Mouse (Mus musculus): ENCODE measurements around the gene Tcp10c. TPM values are rescaled to one million over a fixed set of nuclear protein-coding genes. Genes with fewer than 3 reads are reported as not detected.
A peak's percentile ranks its signal among the peaks of the same experiment; 100 is the strongest.
"Not testable (repeated sequence)": the region's sequence is repeated elsewhere in the genome, so short reads cannot be mapped to it uniquely, and the experiment has no call there.

The Tcp10c gene
- polyA plus RNA-seq (2012; rRNA removed): 197 and 218 TPM in 2 replicates

DNA sequence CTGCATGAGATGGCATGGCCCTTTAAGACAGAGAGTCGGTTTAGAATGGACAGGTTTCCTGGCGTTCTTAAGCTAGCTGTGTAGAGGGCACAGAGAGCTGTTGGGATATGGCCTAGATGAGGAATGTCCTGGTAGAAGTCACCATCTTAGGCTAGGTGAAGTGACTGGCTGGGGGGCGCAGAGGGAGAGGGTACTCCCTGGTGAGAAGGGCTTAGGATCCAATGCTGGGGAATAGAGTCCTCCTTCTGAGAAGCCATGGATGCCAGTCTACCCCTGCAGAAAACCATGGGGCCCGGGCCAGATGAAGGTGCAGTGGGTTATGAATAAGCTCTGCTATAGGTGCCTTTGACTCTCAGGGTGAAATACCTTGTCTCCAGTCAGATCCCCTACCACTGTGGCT lies at the start of gene Tcp10c:
Tcp10c (plus strand) TSS at position 52 of the 400 bp plus-strand sequence.
- not testable (repeated sequence) for H3K4me1 ChIP-seq (ENCODE audit: control insufficient read depth, insufficient read depth, low read length); H3K27ac ChIP-seq (ENCODE audit: control insufficient read depth, insufficient read depth, low read depth, low read length); H3K36me3 ChIP-seq (ENCODE audit: control insufficient read depth, insufficient read depth, low read length); H3K27me3 ChIP-seq (ENCODE audit: control insufficient read depth, insufficient read depth, low read length)
- peak within 1 kb of the TSS; percentile 53 for H3K4me3 ChIP-seq (ENCODE audit: control insufficient read depth, low read depth, low read length)

DNA sequence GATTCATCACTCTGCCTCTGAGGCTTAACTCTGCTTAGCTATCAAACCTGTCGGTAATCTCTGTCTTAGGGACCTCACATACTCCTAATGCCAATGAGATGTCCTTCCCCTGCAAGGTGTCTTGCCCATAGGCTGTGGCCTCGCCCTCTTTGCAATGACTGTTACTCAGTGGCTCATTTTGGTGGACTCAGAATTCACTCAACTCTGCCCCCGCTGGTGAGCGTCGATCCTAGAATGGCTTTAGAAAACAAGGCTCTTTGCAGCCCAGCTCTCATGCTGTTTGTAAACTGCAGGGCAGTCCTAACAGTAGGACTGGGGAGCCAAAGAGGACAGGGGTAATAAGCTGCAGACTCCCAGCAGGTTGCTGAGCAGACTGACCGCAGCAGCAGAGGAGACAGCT lies 46.5 kb upstream of the Tcp10c start:
- not testable (repeated sequence) for H3K36me3 ChIP-seq (ENCODE audit: control insufficient read depth, insufficient read depth, low read length); H3K27ac ChIP-seq (ENCODE audit: control insufficient read depth, insufficient read depth, low read depth, low read length); H3K4me3 ChIP-seq (ENCODE audit: control insufficient read depth, low read depth, low read length); H3K4me1 ChIP-seq (ENCODE audit: control insufficient read depth, insufficient read depth, low read length); H3K27me3 ChIP-seq (ENCODE audit: control insufficient read depth, insufficient read depth, low read length)

DNA sequence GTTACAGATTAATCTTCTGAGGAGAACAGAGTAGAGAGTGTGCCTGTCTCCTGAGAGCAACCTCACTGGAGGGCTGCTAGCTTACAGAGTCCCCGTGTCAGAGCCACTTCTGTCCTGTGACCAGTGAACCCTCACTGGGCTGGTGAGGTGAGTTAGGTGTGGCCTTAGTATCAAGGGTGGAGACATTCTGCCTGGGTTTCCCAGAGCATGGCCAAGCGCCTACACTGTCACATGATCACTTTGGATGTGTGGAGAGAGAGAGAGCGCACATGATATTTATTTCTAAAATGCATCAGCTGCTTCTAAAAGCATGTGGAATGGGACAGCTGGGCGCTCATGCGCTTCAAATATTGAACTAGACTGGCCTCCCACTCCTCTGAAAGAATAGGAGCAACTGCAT lies 46.0 kb upstream of the Tcp10c start:
- not testable (repeated sequence) for H3K36me3 ChIP-seq (ENCODE audit: control insufficient read depth, insufficient read depth, low read length); H3K4me1 ChIP-seq (ENCODE audit: control insufficient read depth, insufficient read depth, low read length); H3K4me3 ChIP-seq (ENCODE audit: control insufficient read depth, low read depth, low read length); H3K27ac ChIP-seq (ENCODE audit: control insufficient read depth, insufficient read depth, low read depth, low read length); H3K27me3 ChIP-seq (ENCODE audit: control insufficient read depth, insufficient read depth, low read length)

DNA sequence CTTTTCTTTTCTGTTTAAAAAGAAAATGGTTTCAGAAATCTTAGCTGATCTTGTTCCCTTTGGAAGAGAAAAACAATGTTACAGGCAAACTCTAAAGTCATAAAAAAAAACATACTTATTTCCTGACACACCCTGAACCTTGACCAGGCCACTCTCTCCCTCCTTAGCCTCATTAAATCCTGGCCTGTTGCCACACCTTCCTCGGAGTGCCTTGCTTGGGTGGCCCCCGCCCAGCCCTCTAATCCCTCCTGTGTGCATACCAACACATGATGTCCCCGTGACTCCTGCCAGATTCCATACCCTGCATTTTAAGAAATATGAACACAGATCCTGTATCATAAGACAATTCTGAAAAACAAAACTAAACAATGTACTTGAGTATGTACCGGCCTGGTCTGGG lies 45.6 kb upstream of the Tcp10c start:
- not testable (repeated sequence) for H3K27ac ChIP-seq (ENCODE audit: control insufficient read depth, insufficient read depth, low read depth, low read length); H3K36me3 ChIP-seq (ENCODE audit: control insufficient read depth, insufficient read depth, low read length); H3K27me3 ChIP-seq (ENCODE audit: control insufficient read depth, insufficient read depth, low read length); H3K4me1 ChIP-seq (ENCODE audit: control insufficient read depth, insufficient read depth, low read length); H3K4me3 ChIP-seq (ENCODE audit: control insufficient read depth, low read depth, low read length)

DNA sequence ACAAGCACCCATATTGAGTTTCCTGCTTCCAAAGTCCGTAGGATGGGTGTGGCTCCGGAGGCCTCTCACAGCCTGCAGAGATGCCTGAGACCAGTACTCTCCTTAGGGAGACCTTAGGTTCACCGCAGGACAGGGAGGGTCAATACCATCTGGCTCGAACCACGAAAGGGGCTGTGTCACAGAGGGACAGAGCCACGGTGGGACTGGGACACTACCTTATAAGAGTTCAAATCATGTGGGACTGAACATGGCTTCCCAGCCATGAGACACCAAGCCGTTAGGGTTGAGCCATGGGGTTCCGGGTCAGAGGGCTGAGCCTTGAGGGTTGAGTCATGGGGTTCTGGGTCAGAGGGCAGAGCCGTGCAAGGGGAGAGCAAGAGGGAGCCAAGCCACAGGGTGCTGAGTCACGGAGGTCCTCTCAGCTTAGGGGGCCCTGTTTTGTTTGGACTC lies 45.2 kb upstream of the Tcp10c start:
- H3K36me3 ChIP-seq (ENCODE audit: control insufficient read depth, insufficient read depth, low read length); H3K4me3 ChIP-seq (ENCODE audit: control insufficient read depth, low read depth, low read length); H3K27me3 ChIP-seq (ENCODE audit: control insufficient read depth, insufficient read depth, low read length); H3K4me1 ChIP-seq (ENCODE audit: control insufficient read depth, insufficient read depth, low read length); H3K27ac ChIP-seq (ENCODE audit: control insufficient read depth, insufficient read depth, low read depth, low read length): not testable (repeated sequence)

DNA sequence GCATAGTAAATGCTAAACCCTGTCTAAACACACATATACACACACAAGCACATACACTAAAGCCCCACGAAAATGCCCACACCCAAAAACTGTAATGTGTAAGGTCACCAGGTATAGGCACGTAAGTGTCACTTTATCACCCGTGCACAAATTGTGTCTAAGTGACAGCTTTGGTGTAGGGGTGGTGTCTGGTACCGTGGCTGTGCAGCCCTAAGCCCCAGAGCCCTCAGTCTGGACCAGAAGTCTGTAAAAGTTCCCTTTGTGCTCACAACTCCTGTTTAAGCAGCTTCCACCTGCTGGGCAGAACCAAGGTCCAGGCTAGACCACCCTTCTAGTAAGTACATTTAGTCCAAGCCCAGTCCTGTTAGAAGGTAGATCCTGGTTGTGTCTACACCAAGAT lies 24.4 kb upstream of the Tcp10c start:
- H3K4me1 ChIP-seq (ENCODE audit: control insufficient read depth, insufficient read depth, low read length); H3K36me3 ChIP-seq (ENCODE audit: control insufficient read depth, insufficient read depth, low read length); H3K27ac ChIP-seq (ENCODE audit: control insufficient read depth, insufficient read depth, low read depth, low read length); H3K27me3 ChIP-seq (ENCODE audit: control insufficient read depth, insufficient read depth, low read length); H3K4me3 ChIP-seq (ENCODE audit: control insufficient read depth, low read depth, low read length): not testable (repeated sequence)

DNA sequence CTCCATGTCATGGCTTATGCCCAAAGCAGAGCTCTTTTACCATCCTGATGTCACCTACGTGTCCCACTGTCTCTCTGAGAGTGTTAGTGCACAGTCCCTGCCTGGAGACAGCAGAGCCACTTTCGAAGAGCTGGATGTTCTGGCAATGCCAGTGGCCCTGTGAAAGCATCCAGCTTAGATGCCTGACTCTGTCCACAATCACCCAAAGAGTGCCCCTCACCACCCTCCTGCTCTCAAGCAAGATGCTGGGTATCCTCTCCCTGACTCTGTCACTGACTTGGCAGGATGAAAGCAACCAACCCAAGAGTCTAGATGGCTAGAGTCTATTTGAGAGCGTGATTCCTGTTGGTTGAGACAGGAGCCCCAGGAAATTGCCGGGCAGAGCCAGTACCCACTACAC lies 23.2 kb upstream of the Tcp10c start:
- not testable (repeated sequence) for H3K4me1 ChIP-seq (ENCODE audit: control insufficient read depth, insufficient read depth, low read length); H3K4me3 ChIP-seq (ENCODE audit: control insufficient read depth, low read depth, low read length); H3K27me3 ChIP-seq (ENCODE audit: control insufficient read depth, insufficient read depth, low read length); H3K36me3 ChIP-seq (ENCODE audit: control insufficient read depth, insufficient read depth, low read length); H3K27ac ChIP-seq (ENCODE audit: control insufficient read depth, insufficient read depth, low read depth, low read length)

DNA sequence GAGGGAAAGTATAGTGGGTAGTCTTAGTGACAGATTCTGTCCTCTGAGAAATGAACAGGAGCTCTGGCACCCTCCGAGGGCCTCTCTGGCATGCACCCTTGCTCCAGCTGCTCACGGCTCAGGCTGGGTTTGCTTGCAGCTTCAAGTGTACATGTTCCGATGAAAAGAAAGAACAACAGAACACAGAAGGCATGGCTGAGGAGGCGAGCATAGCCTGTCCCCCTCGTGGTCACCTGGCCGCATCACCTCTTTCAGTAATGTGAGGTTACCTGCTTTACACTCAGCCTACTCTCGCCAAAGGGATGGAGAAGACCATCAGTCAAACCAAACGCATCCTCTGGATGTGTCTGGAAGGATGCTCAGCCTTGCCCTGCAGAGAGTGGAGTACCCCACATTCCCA lies 21.9 kb upstream of the Tcp10c start:
- not testable (repeated sequence) for H3K27ac ChIP-seq (ENCODE audit: control insufficient read depth, insufficient read depth, low read depth, low read length); H3K4me1 ChIP-seq (ENCODE audit: control insufficient read depth, insufficient read depth, low read length); H3K27me3 ChIP-seq (ENCODE audit: control insufficient read depth, insufficient read depth, low read length); H3K36me3 ChIP-seq (ENCODE audit: control insufficient read depth, insufficient read depth, low read length); H3K4me3 ChIP-seq (ENCODE audit: control insufficient read depth, low read depth, low read length)

DNA sequence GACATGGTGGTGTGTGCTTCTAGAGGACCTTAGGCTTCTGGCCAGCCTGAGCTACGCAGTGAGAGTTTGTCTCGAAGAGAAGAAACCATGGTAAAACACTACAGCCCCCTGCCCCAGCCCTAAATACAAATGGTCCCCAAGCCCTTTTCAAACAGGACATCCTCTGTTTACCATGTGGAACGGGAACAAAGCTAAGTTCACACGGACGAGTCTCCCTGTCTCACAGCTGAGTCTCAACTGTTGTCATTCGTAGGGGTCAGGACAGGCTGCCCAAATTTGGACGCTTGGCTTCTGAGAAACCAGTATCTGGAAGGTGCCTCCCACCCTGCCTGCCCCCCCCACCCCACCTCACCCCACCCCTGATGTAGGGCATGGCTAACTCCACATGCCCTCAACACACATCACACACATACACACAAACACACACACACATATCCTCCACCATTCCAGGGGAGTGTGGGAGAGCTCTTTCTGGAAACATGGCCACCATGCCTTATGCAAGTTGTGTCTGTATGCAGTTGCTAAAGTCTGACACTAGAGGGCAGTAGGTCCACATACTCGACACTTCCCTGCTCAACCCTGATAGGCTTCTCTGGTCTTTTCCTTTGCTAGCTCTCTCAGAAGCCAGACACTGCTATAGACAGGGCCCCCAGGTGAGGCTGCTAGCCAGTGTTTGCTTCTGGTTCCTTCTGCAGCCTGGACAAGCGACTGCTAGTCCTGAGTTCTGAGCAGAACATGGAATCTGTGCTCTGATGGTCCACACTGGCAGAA lies 17.2 kb upstream of the Tcp10c start:
- H3K27me3 ChIP-seq (ENCODE audit: control insufficient read depth, insufficient read depth, low read length); H3K27ac ChIP-seq (ENCODE audit: control insufficient read depth, insufficient read depth, low read depth, low read length); H3K4me1 ChIP-seq (ENCODE audit: control insufficient read depth, insufficient read depth, low read length); H3K4me3 ChIP-seq (ENCODE audit: control insufficient read depth, low read depth, low read length); H3K36me3 ChIP-seq (ENCODE audit: control insufficient read depth, insufficient read depth, low read length): not testable (repeated sequence)

DNA sequence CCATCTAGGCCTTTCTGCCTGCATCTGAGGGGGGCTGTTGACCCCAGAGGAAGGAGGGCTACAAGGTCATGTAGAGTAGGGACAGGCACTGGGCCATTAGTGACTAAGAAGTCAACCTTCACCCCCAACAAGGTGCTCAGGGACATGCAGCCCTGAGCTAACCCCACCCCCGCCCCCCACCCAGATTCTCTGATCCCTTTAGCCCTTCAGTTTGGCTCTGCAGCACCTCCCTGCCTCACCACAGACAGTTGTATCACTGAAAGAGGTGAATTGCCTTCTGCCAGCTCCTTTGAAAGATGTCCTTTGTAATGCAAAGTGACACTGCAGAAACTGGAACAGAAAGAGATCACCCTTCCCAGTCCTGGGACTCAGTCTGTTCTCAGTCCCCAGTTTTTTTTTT lies 16.4 kb upstream of the Tcp10c start:
- H3K27me3 ChIP-seq (ENCODE audit: control insufficient read depth, insufficient read depth, low read length); H3K27ac ChIP-seq (ENCODE audit: control insufficient read depth, insufficient read depth, low read depth, low read length); H3K36me3 ChIP-seq (ENCODE audit: control insufficient read depth, insufficient read depth, low read length); H3K4me3 ChIP-seq (ENCODE audit: control insufficient read depth, low read depth, low read length); H3K4me1 ChIP-seq (ENCODE audit: control insufficient read depth, insufficient read depth, low read length): not testable (repeated sequence)

DNA sequence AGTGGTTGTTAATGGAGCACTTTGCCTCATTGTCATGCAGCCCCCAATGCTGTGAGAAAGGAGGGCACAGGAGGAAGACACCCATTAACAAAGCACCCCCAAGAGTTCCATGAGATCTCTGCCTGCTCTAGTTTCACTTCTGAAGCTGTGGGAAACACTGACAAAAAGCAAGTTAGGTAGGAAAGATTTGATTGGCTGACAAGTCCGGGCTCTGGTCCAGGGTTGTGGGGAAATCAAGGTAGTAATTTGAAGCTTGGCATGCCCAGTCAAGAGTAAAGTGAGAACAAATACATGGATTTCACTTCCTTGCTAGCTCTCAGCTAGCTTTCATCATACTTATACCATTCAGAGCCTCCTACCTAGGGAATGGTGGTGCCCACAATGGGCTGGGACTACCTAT lies 14.3 kb upstream of the Tcp10c start:
- H3K27me3 ChIP-seq (ENCODE audit: control insufficient read depth, insufficient read depth, low read length); H3K36me3 ChIP-seq (ENCODE audit: control insufficient read depth, insufficient read depth, low read length); H3K4me3 ChIP-seq (ENCODE audit: control insufficient read depth, low read depth, low read length); H3K4me1 ChIP-seq (ENCODE audit: control insufficient read depth, insufficient read depth, low read length); H3K27ac ChIP-seq (ENCODE audit: control insufficient read depth, insufficient read depth, low read depth, low read length): not testable (repeated sequence)

DNA sequence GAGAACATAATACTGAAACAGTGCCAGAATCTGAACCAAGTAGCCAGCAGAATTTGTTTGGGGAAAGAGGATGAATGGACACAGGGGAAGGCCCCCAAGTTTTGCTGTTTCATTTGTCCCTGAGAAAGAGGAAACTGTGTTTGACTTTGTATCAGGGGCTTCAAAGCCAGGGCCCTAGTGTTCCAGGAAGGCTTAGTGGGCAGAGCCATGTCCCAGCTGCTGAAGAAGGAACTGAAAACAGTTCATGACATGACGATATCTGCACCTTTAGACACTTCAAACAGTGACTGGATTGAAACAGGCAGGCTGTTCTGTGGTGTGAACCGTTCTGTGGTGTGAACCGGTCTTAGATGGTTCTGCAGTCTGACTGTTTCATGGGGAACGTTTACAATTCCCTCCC lies 8.4 kb upstream of the Tcp10c start:
- H3K27ac ChIP-seq (ENCODE audit: control insufficient read depth, insufficient read depth, low read depth, low read length); H3K4me1 ChIP-seq (ENCODE audit: control insufficient read depth, insufficient read depth, low read length); H3K27me3 ChIP-seq (ENCODE audit: control insufficient read depth, insufficient read depth, low read length); H3K36me3 ChIP-seq (ENCODE audit: control insufficient read depth, insufficient read depth, low read length); H3K4me3 ChIP-seq (ENCODE audit: control insufficient read depth, low read depth, low read length): not testable (repeated sequence)
